Mouse (Mus musculus): Measurements from ENCODE around the gene Ccdc85b. TPM values are rescaled to one million over a fixed set of nuclear protein-coding genes. Genes with fewer than 3 reads are reported as not detected.

Gene Ccdc85b
- total RNA-seq, 1 experiment, result 5.4 TPM

DNA sequence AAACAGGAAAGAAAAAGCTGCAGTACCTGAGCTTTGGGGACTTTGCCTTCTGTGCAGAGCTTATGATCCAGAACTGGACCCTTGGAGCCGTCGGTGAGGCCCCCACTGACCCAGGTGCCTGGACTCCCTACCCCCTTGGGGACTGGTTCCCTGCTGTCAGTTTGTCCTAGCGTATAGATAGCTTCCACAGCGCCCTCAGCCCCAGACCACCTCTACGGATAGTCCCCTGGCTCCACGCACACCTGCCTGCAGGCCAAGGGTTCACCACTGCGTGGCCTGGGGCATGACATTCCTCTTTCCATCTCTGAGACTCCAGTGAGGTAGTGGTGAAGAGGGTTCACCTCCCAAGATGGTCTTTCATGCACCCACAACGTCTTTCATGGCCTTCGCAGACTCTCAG is 5.5 kb upstream of the Ccdc85b start:
- H3K4me1 ChIP-seq (ENCODE audit: control insufficient read depth in 2 of 2, insufficient read depth in 2 of 2, low read length in 2 of 2, poor library complexity in 1 of 2), result peaks cover 7 to 9% of the 10 kb centered on the region in 2 experiments; a peak in 2 of 4 replicates
- H3K36me3 ChIP-seq (ENCODE audit: control insufficient read depth, insufficient read depth, low read length, poor library complexity, severe bottlenecking), result peaks cover 31% of the 10 kb centered on the region
- no peak for DNase-seq (ENCODE audit: low read depth, low spot score)
- H3K27ac ChIP-seq (ENCODE audit: insufficient read depth, low read depth, low read length, poor library complexity, severe bottlenecking), result no peak overlapping the region
- no peak for TF ChIP-seq ZNF384 (IDR thresholded peaks at IDR 0.05; ENCODE audit: low read depth, low read length)
- TF ChIP-seq MAFK (IDR thresholded peaks at IDR 0.05; ENCODE audit: insufficient read depth, low read depth, low read length), result no peak
- no peak for TF ChIP-seq ZC3H11A (IDR thresholded peaks at IDR 0.05; ENCODE audit: borderline replicate concordance, low read depth, low read length)
- TF ChIP-seq HCFC1 (IDR thresholded peaks at IDR 0.05; ENCODE audit: borderline replicate concordance, insufficient read depth, low read length), result no peak
- no peak for TF ChIP-seq CHD2 (IDR thresholded peaks at IDR 0.05; ENCODE audit: low read depth, low read length)
- in situ Hi-C loops (cut with MboI; ENCODE audit: low sequenced_read_pairs in 2 of 2, unreplicated experiment in 2 of 2), result no loop called here
- no peaks in the 10 kb centered on the region for H3K9me3 ChIP-seq (ENCODE audit: control insufficient read depth, insufficient read depth, low read depth, low read length)
- H3K4me3 ChIP-seq (ENCODE audit: insufficient read depth in 1 of 2, low read depth in 1 of 2, low read length in 2 of 2, poor library complexity in 1 of 2, severe bottlenecking in 1 of 2), result no peak overlapping the region
- no peak overlapping the region for H3K9ac ChIP-seq (ENCODE audit: insufficient read depth, low read depth, low read length, poor library complexity, severe bottlenecking)

DNA sequence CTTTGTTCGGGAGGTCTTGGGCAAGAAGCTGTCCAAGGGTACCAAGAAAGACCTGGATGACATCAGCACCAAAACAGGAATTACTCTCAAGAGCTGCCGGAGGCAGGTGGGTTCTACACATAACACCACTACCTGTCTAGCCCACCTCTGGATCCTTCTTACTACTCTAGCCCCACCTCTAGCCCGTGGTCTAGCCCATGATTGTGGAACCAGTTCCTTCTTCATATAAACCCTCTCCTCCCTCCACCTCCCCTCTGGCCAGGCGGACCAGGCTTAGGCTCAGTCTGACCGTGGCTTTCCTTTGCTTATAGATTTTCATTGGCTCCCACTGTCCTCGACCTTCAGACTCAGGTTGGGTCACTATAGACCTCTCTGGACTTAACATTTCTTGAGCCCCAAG is 3.7 kb upstream of the Ccdc85b start:
- no peak overlapping the region for H3K27ac ChIP-seq (ENCODE audit: insufficient read depth, low read depth, low read length, poor library complexity, severe bottlenecking)
- H3K9ac ChIP-seq (ENCODE audit: insufficient read depth, low read depth, low read length, poor library complexity, severe bottlenecking), result no peak overlapping the region

DNA sequence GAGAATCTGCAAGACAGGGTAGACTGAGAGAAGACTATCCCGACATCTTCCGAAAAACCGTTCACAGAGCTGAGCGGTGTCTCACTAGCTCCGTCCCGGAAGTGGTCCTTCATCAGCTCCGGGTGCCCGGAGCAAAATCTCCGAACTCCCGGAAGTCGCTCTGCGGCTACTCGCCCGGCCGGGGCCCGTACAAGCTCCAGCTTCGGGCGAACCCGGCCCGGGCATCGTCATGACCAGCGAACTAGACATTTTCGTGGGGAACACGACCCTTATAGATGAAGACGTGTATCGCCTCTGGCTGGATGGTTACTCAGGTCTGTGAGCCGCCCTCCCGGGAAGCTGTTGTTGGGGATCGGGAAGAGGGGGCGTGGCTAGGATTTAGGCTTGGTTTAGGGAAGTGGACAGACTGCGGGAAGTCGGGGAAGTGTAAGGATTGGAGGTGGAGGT is 2.8 kb upstream of the Ccdc85b start, which contains the start of gene Fibp:
TSS of gene Fibp (plus strand) at position 151 of the 447 bp plus-strand sequence.
- Histone ChIP-seq H3K9me3 (ENCODE audit: control insufficient read depth, insufficient read depth, low read depth, low read length) (no peaks in the 10 kb centered on the region), H3K4me3 (ENCODE audit: insufficient read depth in 1 of 2, low read depth in 1 of 2, low read length in 2 of 2, poor library complexity in 1 of 2, severe bottlenecking in 1 of 2) (peak within 1 kb of the TSS; percentile 92 to 99), H3K9ac (ENCODE audit: insufficient read depth, low read depth, low read length, poor library complexity, severe bottlenecking) (peak within 1 kb of the TSS; percentile 94), H3K27ac (ENCODE audit: insufficient read depth, low read depth, low read length, poor library complexity, severe bottlenecking) (no peak within 1 kb of the TSS), H3K4me1 (ENCODE audit: control insufficient read depth in 2 of 2, insufficient read depth in 2 of 2, low read length in 2 of 2, poor library complexity in 1 of 2) (peaks cover 6 to 11% of the 10 kb centered on the region in 2 experiments; a peak in 2 of 4 replicates), H3K36me3 (ENCODE audit: control insufficient read depth, insufficient read depth, low read length, poor library complexity, severe bottlenecking) (peaks cover 19% of the 10 kb centered on the region)
- TF ChIP-seq ZC3H11A (IDR thresholded peaks at IDR 0.05; ENCODE audit: borderline replicate concordance, low read depth, low read length), result no peak
- peak; percentile 35; the same call in 1 of the 2 replicates for TF ChIP-seq CHD2 (IDR thresholded peaks at IDR 0.05; ENCODE audit: low read depth, low read length)
- TF ChIP-seq MAFK (IDR thresholded peaks at IDR 0.05; ENCODE audit: insufficient read depth, low read depth, low read length), result no peak
- no peak for TF ChIP-seq ZNF384 (IDR thresholded peaks at IDR 0.05; ENCODE audit: low read depth, low read length)
- peak; percentile 76; the same call in 1 of the 2 replicates for TF ChIP-seq HCFC1 (IDR thresholded peaks at IDR 0.05; ENCODE audit: borderline replicate concordance, insufficient read depth, low read length)
- in situ Hi-C loops (cut with MboI; ENCODE audit: low sequenced_read_pairs in 2 of 2, unreplicated experiment in 2 of 2), result no loop called here
- peak; percentile 68 for DNase-seq (ENCODE audit: low read depth, low spot score)

More for the DNA sequence above, 3.7 kb upstream of the Ccdc85b start:
- Histone ChIP-seq H3K4me1 (ENCODE audit: control insufficient read depth in 2 of 2, insufficient read depth in 2 of 2, low read length in 2 of 2, poor library complexity in 1 of 2) (peaks cover 4 to 9% of the 10 kb centered on the region in 2 experiments; a peak in 1 of 4 replicates), H3K36me3 (ENCODE audit: control insufficient read depth, insufficient read depth, low read length, poor library complexity, severe bottlenecking) (peaks cover 28% of the 10 kb centered on the region), H3K4me3 (ENCODE audit: insufficient read depth in 1 of 2, low read depth in 1 of 2, low read length in 2 of 2, poor library complexity in 1 of 2, severe bottlenecking in 1 of 2) (peak overlapping the region in 1 of 2 experiments; percentile 92; a peak in 2 of 4 replicates), H3K9me3 (ENCODE audit: control insufficient read depth, insufficient read depth, low read depth, low read length) (no peaks in the 10 kb centered on the region)
- in situ Hi-C loops (cut with MboI; ENCODE audit: low sequenced_read_pairs in 2 of 2, unreplicated experiment in 2 of 2), result no loop called here
- no peak for DNase-seq (ENCODE audit: low read depth, low spot score)
- no peak for TF ChIP-seq ZNF384 (IDR thresholded peaks at IDR 0.05; ENCODE audit: low read depth, low read length)
- no peak for TF ChIP-seq HCFC1 (IDR thresholded peaks at IDR 0.05; ENCODE audit: borderline replicate concordance, insufficient read depth, low read length)
- TF ChIP-seq ZC3H11A (IDR thresholded peaks at IDR 0.05; ENCODE audit: borderline replicate concordance, low read depth, low read length), result no peak
- no peak for TF ChIP-seq CHD2 (IDR thresholded peaks at IDR 0.05; ENCODE audit: low read depth, low read length)
- no peak for TF ChIP-seq MAFK (IDR thresholded peaks at IDR 0.05; ENCODE audit: insufficient read depth, low read depth, low read length)

DNA sequence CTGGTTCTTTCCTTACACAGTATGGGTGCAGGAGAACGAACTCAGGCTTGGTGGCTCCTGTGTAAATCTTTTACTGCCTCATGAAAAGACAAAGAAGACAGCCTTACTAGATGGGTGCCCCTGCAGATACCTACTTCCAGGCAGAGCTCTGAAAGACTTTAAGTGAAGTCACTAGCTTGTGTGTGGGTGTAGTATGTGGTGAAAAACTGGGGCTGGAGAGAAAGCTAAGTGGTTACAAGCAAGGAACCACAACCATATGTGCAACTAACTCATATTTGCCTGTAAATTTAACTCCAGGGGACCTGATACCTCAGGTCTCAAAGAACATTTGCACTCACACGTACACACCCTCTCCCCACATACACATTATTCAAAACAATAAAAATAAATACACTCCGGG is 2.2 kb upstream of the Ccdc85b start:
- Histone ChIP-seq H3K36me3 (ENCODE audit: control insufficient read depth, insufficient read depth, low read length, poor library complexity, severe bottlenecking) (peaks cover 13% of the 10 kb centered on the region; the same call in 1 of the 2 replicates), H3K4me3 (ENCODE audit: insufficient read depth in 1 of 2, low read depth in 1 of 2, low read length in 2 of 2, poor library complexity in 1 of 2, severe bottlenecking in 1 of 2) (peak overlapping the region; percentile 92 to 99), H3K4me1 (ENCODE audit: control insufficient read depth in 2 of 2, insufficient read depth in 2 of 2, low read length in 2 of 2, poor library complexity in 1 of 2) (peaks cover 6 to 15% of the 10 kb centered on the region in 2 experiments; a peak in 3 of 4 replicates), H3K9ac (ENCODE audit: insufficient read depth, low read depth, low read length, poor library complexity, severe bottlenecking) (no peak overlapping the region; the same call in 1 of the 2 replicates), H3K27ac (ENCODE audit: insufficient read depth, low read depth, low read length, poor library complexity, severe bottlenecking) (no peak overlapping the region), H3K9me3 (ENCODE audit: control insufficient read depth, insufficient read depth, low read depth, low read length) (no peaks in the 10 kb centered on the region)
- in situ Hi-C loops (cut with MboI; ENCODE audit: low sequenced_read_pairs in 2 of 2, unreplicated experiment in 2 of 2), result no loop called here
- no peak for DNase-seq (ENCODE audit: low read depth, low spot score)
- TF ChIP-seq HCFC1 (IDR thresholded peaks at IDR 0.05; ENCODE audit: borderline replicate concordance, insufficient read depth, low read length), result no peak
- TF ChIP-seq MAFK (IDR thresholded peaks at IDR 0.05; ENCODE audit: insufficient read depth, low read depth, low read length), result no peak
- TF ChIP-seq ZNF384 (IDR thresholded peaks at IDR 0.05; ENCODE audit: low read depth, low read length), result no peak
- TF ChIP-seq CHD2 (IDR thresholded peaks at IDR 0.05; ENCODE audit: low read depth, low read length), result no peak
- TF ChIP-seq ZC3H11A (IDR thresholded peaks at IDR 0.05; ENCODE audit: borderline replicate concordance, low read depth, low read length), result no peak
